Mouse (Mus musculus) ES-E14 (cell line): ENCODE measurements around the gene Ppp1ca. TPM values are rescaled to one million over a fixed set of nuclear protein-coding genes. Genes with fewer than 3 reads are reported as not detected.
A peak's percentile ranks its signal among the peaks of the same experiment; 100 is the strongest.

Experiments
- DNase-seq: peaks from one replicate; pipeline ENCODE4 v3.0.0-alpha.2; 2013; ENCODE audit warnings: low read depth, low spot score
- H3K27ac ChIP-seq: 2 replicates; pipeline ENCODE4 v1.5.1; 2012; ENCODE audit warnings: low read depth, mild to moderate bottlenecking, low read length, moderate library complexity, mixed read lengths; ENCODE audit not compliant: poor library complexity, insufficient read depth, severe bottlenecking
- H3K36me3 ChIP-seq: 2 replicates; pipeline ENCODE4 v1.6.1; 2012; ENCODE audit warnings: mild to moderate bottlenecking, low read length, moderate library complexity, mixed read lengths; ENCODE audit not compliant: control insufficient read depth, poor library complexity, insufficient read depth, severe bottlenecking
- H3K4me1 ChIP-seq, 2 experiments: fragments of 150-350 bp in 1 of 2; sonication (generic) in 1 of 2; 2 replicates each; pipeline ENCODE4 v1.6.1; 2012; ENCODE audit warnings: low read length in 2 of 2, mild to moderate bottlenecking in 1 of 2, mixed read lengths in 1 of 2; ENCODE audit not compliant: control insufficient read depth in 2 of 2, insufficient read depth in 2 of 2, poor library complexity in 1 of 2
- H3K4me3 ChIP-seq, 2 experiments: fragments of 150-350 bp in 1 of 2; sonication (generic) in 1 of 2; 2 replicates each; pipeline ENCODE4 v1.5.1; 2012; ENCODE audit warnings: low read length in 2 of 2, low read depth in 1 of 2, mild to moderate bottlenecking in 1 of 2, mixed read lengths in 1 of 2; ENCODE audit not compliant: insufficient read depth in 1 of 2, poor library complexity in 1 of 2, severe bottlenecking in 1 of 2
- H3K9ac ChIP-seq: 2 replicates; pipeline ENCODE4 v1.6.1; 2012; ENCODE audit warnings: low read depth, mild to moderate bottlenecking, low read length, mixed read lengths; ENCODE audit not compliant: poor library complexity, insufficient read depth, severe bottlenecking
- H3K9me3 ChIP-seq: fragments of 150-350 bp; sonication (generic); 2 replicates; pipeline ENCODE4 v1.6.1; 2012; ENCODE audit warnings: low read depth, mild to moderate bottlenecking, low read length; ENCODE audit not compliant: control insufficient read depth, insufficient read depth
- CHD2 ChIP-seq: IDR thresholded peaks from 2 replicates; pipeline ENCODE4 v1.6.1; 2014; ENCODE audit warnings: mild to moderate bottlenecking, low read depth, low read length, inconsistent platforms
- HCFC1 ChIP-seq: IDR thresholded peaks from 2 replicates; pipeline ENCODE4 v1.6.1; 2012; ENCODE audit warnings: low read length, inconsistent platforms, borderline replicate concordance; ENCODE audit not compliant: insufficient read depth
- MAFK ChIP-seq: IDR thresholded peaks from 2 replicates; pipeline ENCODE4 v1.6.1; 2014; ENCODE audit warnings: mild to moderate bottlenecking, low read depth, low read length, inconsistent platforms; ENCODE audit not compliant: insufficient read depth
- ZC3H11A ChIP-seq: IDR thresholded peaks from 2 replicates; pipeline ENCODE4 v1.6.1; 2012; ENCODE audit warnings: low read depth, mild to moderate bottlenecking, inconsistent platforms, low read length, borderline replicate concordance
- ZNF384 ChIP-seq: IDR thresholded peaks from 2 replicates; pipeline ENCODE4 v1.6.1; 2012; ENCODE audit warnings: low read depth, low read length, inconsistent platforms
- in situ Hi-C, 2 experiments: fragments of 600-800 bp; cut with MboI; formaldehyde crosslinking; loops; one replicate each; pipeline ENCODE4 v1.15.1; 2025; ENCODE audit warnings: low sequenced_read_pairs in 2 of 2, inconsistent platforms in 1 of 2; ENCODE audit not compliant: unreplicated experiment in 2 of 2
- total RNA-seq: library from RNA; depleted of rRNA; stranded (reverse); fragments of 300-350 nt; gene quantifications from 2 replicates; pipeline ENCODE4 v1.2.3, GENCODE M21; 2012

Ppp1ca gene
- total RNA-seq, 1 experiment = 426 TPM

DNA sequence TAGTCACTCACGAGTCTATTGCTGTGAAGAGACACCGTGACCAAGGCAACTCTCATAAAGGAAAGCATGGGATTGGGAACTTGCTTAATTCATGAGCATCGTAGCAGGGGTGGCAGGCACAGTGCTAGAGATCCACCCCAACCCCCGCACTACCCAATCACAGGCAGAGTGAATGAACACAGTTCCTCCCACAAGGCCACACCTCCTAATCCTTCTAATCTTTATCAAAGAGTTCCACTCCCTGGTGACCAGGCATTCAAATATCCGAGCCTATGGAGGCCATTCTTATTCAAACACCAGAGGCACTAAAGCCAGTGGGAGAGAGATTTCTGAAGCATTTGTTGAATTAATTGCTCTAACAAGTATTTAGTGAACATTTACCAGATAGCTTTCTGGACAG lies 45.9 kb upstream of the Ppp1ca start:
- Histone ChIP-seq H3K27ac (no peak overlapping the region), H3K9ac (no peak overlapping the region), H3K36me3 (peaks cover 11% of the 10 kb centered on the region; the same call in 1 of the 2 replicates), H3K4me3 (no peak overlapping the region), H3K9me3 (no peaks in the 10 kb centered on the region), H3K4me1 (peaks cover 3 to 25% of the 10 kb centered on the region in 2 experiments; a peak in 3 of 4 replicates)
- no peak for TF ChIP-seq CHD2
- no peak for TF ChIP-seq MAFK
- TF ChIP-seq ZC3H11A = no peak
- TF ChIP-seq HCFC1 = no peak
- TF ChIP-seq ZNF384 = no peak
- in situ Hi-C loops = no loop called here
- no peak for DNase-seq

DNA sequence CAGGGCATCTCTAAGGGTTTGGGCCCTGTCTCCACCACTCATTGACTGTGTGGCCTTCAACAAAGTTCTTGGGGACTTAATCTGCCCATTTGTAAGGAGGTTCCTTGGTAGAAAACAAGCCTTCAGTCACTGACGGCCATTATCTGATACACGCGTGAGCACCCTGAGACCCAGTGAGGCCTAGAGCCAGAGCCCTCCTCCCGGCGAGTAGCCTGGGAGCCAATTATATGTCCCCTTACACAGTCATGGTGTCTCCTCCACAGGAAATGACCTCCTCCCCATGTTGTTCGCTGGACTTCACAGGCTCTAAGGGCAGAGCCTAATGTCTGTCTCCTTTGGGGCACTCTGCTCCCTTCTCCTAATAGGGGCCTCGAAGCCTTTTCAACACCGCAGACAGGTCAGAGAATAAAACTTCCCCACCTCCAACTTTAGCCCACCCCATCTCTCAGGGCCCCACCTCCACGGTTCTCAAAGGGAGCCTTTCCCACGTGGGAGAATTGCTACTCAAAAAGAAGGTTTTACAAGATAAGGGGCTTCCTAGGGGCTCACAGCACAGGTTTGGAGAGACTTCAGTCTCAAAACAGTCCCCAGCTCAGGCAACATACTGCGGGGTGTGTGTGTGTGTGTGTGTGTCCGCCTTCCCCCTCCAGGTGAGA lies 45.4 kb upstream of the Ppp1ca start:
- Histone ChIP-seq H3K9ac (no peak overlapping the region), H3K4me1 (peaks cover 3 to 29% of the 10 kb centered on the region in 2 experiments), H3K4me3 (no peak overlapping the region), H3K9me3 (no peaks in the 10 kb centered on the region), H3K36me3 (peaks cover 16% of the 10 kb centered on the region; the same call in 1 of the 2 replicates), H3K27ac (no peak overlapping the region)
- in situ Hi-C loops = no loop called here
- DNase-seq = no peak
- no peak for TF ChIP-seq ZC3H11A
- TF ChIP-seq CHD2 = no peak
- no peak for TF ChIP-seq ZNF384
- no peak for TF ChIP-seq MAFK
- TF ChIP-seq HCFC1 = no peak

DNA sequence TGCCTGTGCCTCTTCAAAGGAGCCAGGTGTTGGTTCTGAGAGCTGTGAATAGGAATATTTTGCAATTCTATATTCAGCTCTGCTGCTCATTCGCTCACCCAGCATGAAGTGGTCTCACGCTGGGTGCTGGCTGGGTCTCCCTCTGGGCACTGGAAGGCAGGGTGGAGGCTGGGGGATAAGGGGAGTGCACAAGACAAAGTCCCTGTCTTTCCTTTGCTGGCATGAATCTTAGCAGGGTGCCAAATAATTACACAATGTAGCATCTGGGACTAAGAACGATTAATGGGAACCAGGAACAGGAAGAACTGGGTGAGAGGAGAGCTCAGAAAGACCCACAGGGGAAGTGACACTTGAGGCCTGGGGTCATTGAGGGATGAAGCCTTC lies 44.9 kb upstream of the Ppp1ca start:
- Histone ChIP-seq H3K4me1 (peaks cover 3 to 32% of the 10 kb centered on the region in 2 experiments), H3K27ac (no peak overlapping the region), H3K9me3 (no peaks in the 10 kb centered on the region), H3K36me3 (peaks cover 17% of the 10 kb centered on the region; the same call in 1 of the 2 replicates), H3K9ac (no peak overlapping the region), H3K4me3 (no peak overlapping the region)
- in situ Hi-C loops = no loop called here
- no peak for DNase-seq
- no peak for TF ChIP-seq ZC3H11A
- no peak for TF ChIP-seq CHD2
- TF ChIP-seq ZNF384 = no peak
- no peak for TF ChIP-seq HCFC1
- TF ChIP-seq MAFK = no peak

DNA sequence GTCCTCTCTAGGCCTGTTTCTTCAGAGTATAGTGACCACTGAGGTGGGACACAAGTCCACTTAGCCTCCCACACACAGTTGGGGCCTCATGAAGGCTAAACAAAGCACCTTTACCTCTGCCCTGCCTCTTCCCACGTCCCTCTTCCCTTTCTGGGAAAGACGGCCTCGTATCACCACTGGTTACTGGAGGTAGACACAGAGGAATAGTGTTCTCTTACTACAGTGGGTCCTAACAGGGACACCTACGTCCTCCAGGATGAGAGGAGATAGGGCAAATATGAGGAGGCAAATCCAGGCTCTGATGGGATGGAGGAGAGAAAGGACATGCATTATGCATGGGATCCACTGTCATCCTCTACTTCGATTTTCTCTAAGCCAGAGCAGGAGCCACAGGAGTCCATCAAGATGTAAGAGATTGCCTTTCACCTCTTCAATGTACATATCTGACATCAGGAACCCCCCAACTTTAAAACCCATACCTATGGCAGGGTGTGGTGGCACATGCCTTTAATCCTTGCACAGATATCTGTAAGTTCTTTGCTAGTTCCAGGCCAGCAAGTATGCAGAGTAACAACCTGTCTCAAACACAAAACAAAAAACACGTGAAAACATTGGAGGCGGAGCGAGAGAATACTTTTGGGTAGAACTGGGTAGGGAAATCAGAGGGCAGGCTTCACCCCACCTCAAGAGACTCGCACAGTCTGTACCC lies 43.9 kb upstream of the Ppp1ca start:
- H3K27ac ChIP-seq = no peak overlapping the region
- TF ChIP-seq ZNF384 = no peak
- no peak for TF ChIP-seq CHD2
- TF ChIP-seq MAFK = no peak
- no peak for TF ChIP-seq ZC3H11A
- TF ChIP-seq HCFC1 = no peak

More for the DNA sequence above, 43.9 kb upstream of the Ppp1ca start:
- H3K36me3 ChIP-seq = peaks cover 17% of the 10 kb centered on the region; the same call in 1 of the 2 replicates
- peak overlapping the region in 1 of 2 experiments; percentile 86; a peak in 2 of 4 replicates for H3K4me3 ChIP-seq
- in situ Hi-C loops = no loop called here
- H3K9me3 ChIP-seq = no peaks in the 10 kb centered on the region
- H3K4me1 ChIP-seq = peaks cover 3 to 36% of the 10 kb centered on the region in 2 experiments
- H3K9ac ChIP-seq = no peak overlapping the region
- DNase-seq = no peak
